Mouse (Mus musculus): ENCODE measurements at regions not wholly inside any gene's neighbourhood (a gene's known extent, or its start where the extent isn't known, plus 50 kb on each side); places are given as distances from the start of the nearest gene placed in this dataset.

- DNase-seq (ENCODE audit: low spot score in 2 of 2) = no peak
Measured at GRCm38 (mm10) chr7:135817868-135818267, 101.7 kb upstream of the Mki67 start.

DNA sequence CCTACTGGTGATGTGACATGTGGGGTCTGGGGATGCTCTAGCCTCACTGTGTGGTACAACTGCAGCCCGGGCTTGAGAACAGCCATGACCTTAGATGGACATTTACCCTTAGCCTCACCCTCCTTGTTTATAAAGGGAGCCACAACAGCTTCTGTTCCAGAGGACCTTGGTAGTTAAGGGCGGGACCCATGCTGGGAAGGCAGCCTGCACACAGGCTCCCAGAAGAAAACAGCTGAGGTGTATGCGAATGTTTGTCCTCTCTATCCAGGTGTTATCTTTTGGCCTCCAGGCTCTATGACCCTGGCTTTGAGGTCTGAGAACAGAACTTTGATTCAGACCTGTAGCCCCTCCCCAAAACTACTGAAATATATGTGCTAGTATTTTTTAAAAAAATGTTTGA, 102.1 kb upstream of the Mki67 start:
- no peak for DNase-seq (ENCODE audit: low spot score in 2 of 2)

GRCm38 (mm10) chr7:135823884-135824750, 108.0 kb upstream of the Mki67 start:
- no peak for DNase-seq (ENCODE audit: low spot score in 2 of 2)

GRCm38 (mm10) chr7:135829246-135829645, 113.1 kb upstream of the Mki67 start:
- no peak for DNase-seq (ENCODE audit: low spot score in 2 of 2)

GRCm38 (mm10) chr7:135833425-135833824, 117.3 kb upstream of the Mki67 start:
- no peak for DNase-seq (ENCODE audit: low spot score in 2 of 2)

DNA sequence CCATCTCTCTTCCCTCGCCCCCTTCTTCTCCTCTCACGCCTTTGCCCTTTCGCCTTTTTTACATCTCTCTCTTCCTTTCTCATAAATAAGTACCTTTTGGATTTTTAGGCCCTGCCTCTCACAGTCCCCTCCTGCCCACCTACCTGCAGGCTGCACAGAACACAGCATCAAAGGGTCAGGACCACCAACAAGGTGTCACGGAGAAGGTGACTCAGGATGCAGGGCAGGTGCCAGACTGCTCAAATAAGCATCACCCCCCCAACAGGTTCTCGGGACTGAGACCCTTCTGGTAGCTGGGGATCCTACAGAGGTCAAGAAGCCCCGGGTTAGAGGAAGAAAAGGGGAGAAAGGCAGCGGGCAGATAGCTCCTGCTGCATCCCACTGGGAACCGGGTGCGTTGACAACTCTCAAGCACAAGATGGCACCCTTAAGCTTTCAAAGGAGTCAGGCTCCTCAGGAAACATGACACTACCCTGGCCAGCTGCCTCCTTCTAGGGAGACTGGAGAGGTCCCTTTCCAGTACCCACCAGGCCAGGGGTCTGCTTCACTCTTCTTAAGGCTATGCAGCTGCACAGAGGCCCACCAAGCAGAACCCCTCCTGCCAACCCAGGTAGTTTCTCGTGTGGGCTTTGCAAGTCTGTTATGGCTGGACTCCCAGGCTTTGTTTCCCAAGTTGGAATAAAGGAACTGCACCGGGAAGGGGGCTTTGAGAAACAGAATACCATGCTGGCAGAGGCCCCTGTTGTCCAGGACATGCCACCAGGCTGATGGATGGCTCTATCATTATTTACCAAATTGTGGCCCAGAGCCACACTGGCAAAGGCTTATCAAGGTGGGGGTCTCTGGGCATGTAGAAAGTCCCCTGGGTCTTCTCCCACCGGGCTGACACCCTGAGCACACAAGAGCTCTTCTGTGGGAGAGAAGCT, 120.9 kb upstream of the Mki67 start:
- DNase-seq (ENCODE audit: low spot score in 2 of 2) = peak; percentile 14 to 43

DNA sequence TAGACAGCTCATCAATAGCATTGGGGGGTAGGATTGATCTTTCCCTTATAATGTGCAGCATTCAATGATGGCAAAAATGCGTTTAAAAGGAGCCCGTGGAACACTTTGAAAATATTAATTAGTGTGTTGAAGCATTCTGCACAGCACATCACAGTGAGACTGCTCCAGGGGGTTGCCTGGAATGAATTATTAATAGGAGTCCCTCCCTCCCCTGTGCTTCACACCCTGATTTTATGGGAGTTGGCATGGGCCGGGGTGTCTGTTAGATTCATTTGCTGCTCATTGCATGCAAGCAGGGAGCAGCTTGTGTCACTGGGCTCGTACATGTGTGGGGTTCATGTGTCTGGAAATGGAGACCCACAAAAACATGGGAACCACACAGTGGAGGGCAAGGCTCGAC, 127.9 kb upstream of the Mki67 start:
- no peak for DNase-seq (ENCODE audit: low spot score in 2 of 2)

GRCm38 (mm10) chr7:135847304-135847703, 131.1 kb upstream of the Mki67 start:
- DNase-seq (ENCODE audit: low spot score in 2 of 2) = no peak

GRCm38 (mm10) chr7:135848170-135848569, 132.0 kb upstream of the Mki67 start:
- no peak for DNase-seq (ENCODE audit: low spot score in 2 of 2)

DNA sequence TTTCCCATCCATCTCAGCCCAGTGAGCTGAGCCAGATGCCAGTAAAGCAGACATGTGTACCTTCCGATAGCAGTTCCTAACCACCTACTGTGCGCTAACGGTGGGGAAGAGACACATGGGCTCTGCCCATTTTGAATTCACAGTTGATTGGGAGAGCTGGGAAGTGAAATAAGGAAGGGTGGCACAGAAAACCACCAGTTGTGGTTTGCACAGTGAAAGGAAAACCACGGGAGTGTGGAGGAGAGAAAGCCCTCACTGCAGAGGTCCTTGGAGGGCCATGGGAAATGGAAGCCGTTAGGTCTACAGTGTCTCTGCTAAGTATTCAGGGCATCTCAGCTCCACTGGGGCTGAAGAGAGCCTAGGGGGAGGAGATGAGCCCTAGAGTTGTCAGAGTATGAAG, 132.7 kb upstream of the Mki67 start:
- DNase-seq (ENCODE audit: low spot score in 2 of 2) = no peak

GRCm38 (mm10) chr7:135853127-135853813, 137.1 kb upstream of the Mki67 start:
- DNase-seq (ENCODE audit: low spot score in 2 of 2) = no peak

DNA sequence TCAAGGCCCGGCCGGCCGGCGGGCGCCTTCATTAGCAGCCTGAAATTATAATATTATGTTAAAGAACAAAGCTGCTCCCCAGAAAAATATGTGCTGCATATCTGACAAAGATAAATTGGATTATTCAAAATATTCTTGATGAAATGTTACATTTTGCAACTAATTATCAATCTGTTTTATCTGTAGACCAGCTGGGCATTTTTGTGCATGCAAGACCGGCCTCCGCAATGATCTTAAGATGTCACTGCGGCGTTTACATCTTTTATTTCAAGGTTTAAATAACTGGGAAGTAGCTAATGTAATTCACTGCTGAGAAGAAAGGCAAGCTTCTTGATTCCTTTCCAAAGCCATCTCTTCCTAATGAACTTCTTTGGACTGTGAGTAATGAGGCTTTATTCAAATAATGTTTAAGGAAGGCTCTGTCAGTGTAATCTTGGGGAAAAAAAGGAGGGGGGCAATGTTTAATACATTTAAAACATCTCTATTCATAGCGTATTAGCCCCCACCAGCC, 137.7 kb upstream of the Mki67 start:
- no peak for DNase-seq (ENCODE audit: low spot score in 2 of 2)

- no peak for DNase-seq (ENCODE audit: low spot score in 2 of 2)
Measured at GRCm38 (mm10) chr7:135860288-135860687, 144.1 kb upstream of the Mki67 start.

DNA sequence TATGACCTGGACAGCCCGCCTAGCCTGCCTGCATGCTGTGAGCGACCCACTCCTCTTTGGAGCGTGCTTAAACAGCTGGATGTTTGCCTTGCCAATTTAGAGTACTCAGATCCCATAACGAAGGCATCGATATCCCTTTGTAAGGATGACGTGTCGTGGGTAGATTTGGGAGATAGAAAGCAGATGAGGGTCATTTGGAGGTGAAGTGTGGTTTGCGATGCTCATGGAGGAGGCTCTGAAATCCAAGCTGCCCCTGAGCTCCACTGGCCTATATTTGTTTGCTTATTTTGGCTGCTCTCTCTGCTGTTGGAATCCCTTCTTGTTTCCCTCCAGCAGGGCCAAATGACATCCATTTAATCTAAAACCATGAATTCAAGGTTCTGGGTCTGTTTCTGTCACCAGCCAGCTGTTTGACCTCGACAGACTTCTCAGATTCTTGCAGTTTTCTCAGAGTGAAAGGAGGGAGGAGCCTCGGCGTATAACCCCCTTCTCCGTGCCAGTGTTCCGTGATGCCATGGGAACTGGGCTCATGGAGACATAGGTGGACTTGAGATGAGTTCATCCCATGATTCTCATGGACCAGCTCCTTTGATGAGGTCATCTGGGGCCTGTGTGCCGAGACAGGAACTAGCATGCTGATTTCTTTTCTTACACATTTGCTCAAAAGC, 144.7 kb upstream of the Mki67 start:
- no peak for DNase-seq (ENCODE audit: low spot score in 2 of 2)

- DNase-seq (ENCODE audit: low spot score in 2 of 2) = no peak
Measured at GRCm38 (mm10) chr7:135861409-135861805, 145.2 kb upstream of the Mki67 start.

GRCm38 (mm10) chr7:135863581-135864426, 147.6 kb upstream of the Mki67 start:
- no peak for DNase-seq (ENCODE audit: low spot score in 2 of 2)

- no peak for DNase-seq (ENCODE audit: low spot score in 2 of 2)
Measured at GRCm38 (mm10) chr7:135870981-135871380, 154.8 kb upstream of the Mki67 start.

DNA sequence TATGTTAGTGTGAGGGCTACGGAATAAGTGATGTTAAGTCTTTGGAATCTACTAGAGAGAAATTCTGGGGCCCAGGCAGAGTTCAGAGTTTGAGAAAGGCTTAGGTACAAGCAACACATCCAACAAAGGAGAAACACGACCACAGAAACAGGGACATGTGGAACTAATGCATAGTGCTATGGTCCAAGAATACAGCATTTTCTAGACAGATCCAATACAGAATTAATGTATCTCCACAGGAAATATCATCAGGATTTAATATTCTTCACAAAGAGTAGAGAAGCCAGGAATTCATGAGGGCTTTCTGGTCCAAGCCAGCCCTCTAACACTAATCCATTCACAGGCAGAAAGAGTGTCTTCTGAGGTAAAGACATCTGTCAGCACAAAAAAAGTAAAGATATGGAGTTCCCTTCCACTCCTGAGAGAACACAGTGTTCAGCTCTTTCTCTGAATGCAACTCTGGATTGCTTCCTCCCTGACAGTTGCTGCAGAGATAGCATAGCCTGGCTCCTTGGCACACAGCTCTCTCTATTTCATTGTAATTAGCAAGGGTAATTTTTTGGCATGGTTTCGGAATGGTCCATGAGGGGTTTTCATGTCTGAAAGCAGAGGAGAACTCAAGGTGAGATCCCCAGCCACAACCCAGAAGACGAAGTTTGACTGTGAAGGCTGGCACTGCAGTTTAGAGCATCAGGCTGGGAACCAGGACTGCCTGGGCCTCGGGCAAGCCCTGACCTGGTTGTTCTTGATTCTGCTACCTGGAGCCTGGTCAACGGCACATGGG, 161.1 kb upstream of the Mki67 start:
- no peak for DNase-seq (ENCODE audit: low spot score in 2 of 2)

DNA sequence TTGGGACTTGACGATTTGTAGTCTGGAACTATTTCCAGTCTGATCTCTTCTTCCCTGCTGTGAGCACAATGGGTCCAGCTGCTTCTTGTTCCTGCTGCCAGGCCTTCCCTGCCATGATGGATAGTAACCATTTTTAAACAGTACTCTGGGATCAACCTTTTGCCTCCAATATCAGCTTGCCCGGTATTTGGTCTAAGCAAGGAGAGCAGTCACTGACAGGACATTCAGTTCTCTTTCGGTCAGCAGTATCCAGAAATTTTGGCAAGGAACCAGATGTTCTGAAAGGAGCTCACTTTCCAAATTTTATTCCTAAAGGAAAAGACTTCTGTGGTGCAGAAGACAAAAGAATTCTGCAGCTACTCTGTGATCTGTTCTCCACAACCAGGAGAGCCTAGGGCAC, 162.6 kb upstream of the Mki67 start:
- DNase-seq (ENCODE audit: low spot score in 2 of 2) = no peak

GRCm38 (mm10) chr7:135880446-135880845, 164.3 kb upstream of the Mki67 start:
- DNase-seq (ENCODE audit: low spot score in 2 of 2) = no peak
